Mouse (Mus musculus) olfactory bulb, adult 2 months (tissue): Measurements from ENCODE around the gene Gm5767.

Experiments used
- CTCF ChIP-seq: fragments of 200-500 bp; IDR thresholded peaks from 2 replicates; pipeline ENCODE4 v1.5.1; 2012; ENCODE audit warnings: low read depth, mild to moderate bottlenecking, low read length, moderate library complexity; ENCODE audit not compliant: insufficient read depth
- POLR2A ChIP-seq: fragments of 200-500 bp; IDR thresholded peaks from 2 replicates; pipeline ENCODE4 v1.6.1; 2012; ENCODE audit warnings: mild to moderate bottlenecking, low read depth, low read length, moderate library complexity; ENCODE audit not compliant: insufficient read depth

- TF ChIP-seq POLR2A: no peak
- no peak for TF ChIP-seq CTCF
Observed at GRCm38 (mm10) chr16:8715513-8716080, 35.0 kb downstream of the Gm5767 start.
